ENCODE assay signal across 26 mouse cellular contexts in the genomic region with DNA sequence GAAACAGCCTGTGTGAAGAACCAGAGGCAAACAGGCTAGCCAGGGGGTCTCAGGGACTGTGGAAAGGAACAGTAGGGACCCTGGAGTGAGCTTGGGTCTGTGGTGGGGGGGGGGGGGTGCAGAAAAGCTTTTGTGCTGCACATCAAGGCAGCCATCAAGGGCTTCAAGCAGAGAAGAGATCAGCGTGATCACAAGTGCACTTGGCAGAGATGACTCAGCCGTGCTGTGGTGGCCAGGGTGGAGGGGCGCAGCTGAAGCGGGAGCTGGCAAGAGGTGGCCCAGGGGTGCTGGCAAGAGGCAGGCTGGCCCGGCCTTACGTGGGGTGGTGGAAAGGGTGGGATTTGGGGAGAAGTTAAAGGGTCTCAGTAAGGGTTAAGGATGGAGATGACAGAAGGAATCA. TPM values are rescaled to one million over a fixed set of nuclear protein-coding genes. Genes with fewer than 3 reads are reported as not detected.
A peak's percentile ranks its signal among the peaks of the same experiment; 100 is the strongest.
DNase-seq lines count a peak whose midpoint lies in the region; ATAC-seq lines count a peak whose summit lies in the region.
"Had no signal": no experiment of that assay in that cellular context is flagged by ENCODE, and none has a peak within 500 bp of the region (broad histone marks: within the 10 kb centered on the region; RNA-seq: fewer than 3 reads in every experiment).

No protein-coding gene starts in this region.

- no peaks in the 10 kb centered on the region for H3K27me3 ChIP-seq in hindbrain, embryonic 14.5 days (ENCODE audit: control insufficient read depth, insufficient read depth, low read length)
- H3K27me3 ChIP-seq in hindbrain, embryonic 13.5 days, result peaks cover 6% of the 10 kb centered on the region; the same call in 1 of the 2 replicates
- no peaks in the 10 kb centered on the region for H3K27me3 ChIP-seq in kidney, embryonic 16.5 days (ENCODE audit: insufficient read depth, low read length)
- H3K27me3 ChIP-seq in midbrain, embryonic 13.5 days, result no peaks in the 10 kb centered on the region
- H3K27me3 ChIP-seq in midbrain, embryonic 16.5 days (ENCODE audit: control insufficient read depth, insufficient read depth, low read depth, low read length), result no peaks in the 10 kb centered on the region
- H3K27me3 ChIP-seq: liver, embryonic 15.5 days; neural tube, embryonic 13.5 days had no signal

- WGBS in hindbrain, embryonic 14.5 days, result 49% methylated on average over 6 of the region's 6 CpGs
- 36% methylated on average over 6 of the region's 6 CpGs for WGBS in hindbrain, embryonic 13.5 days
- 44% methylated on average over 6 of the region's 6 CpGs for WGBS in kidney, embryonic 16.5 days
- 58% methylated on average over 6 of the region's 6 CpGs for WGBS in midbrain, embryonic 13.5 days
- WGBS in midbrain, embryonic 16.5 days, result 40% methylated on average over 6 of the region's 6 CpGs

- no peak for DNase-seq in hindbrain, embryonic 14.5 days (ENCODE audit: low spot score)
- no peak for DNase-seq in kidney, adult 8-10 months
- DNase-seq in layer of hippocampus, adult 9-11 months, result no peak
- no peak for DNase-seq in gastrocnemius, adult 8-10 months (ENCODE audit: low spot score in 2 of 2)
- DNase-seq: adrenal gland, postnatal 25 days; B cell, adult 2 months; cerebellum, adult 18-20 months; gastrocnemius, postnatal 36 days; heart, adult 18-20 months; heart, postnatal 36 days; kidney, adult 11 months; lung, embryonic 14.5 days; lung, postnatal 14 days had no signal

- H3K27ac ChIP-seq in hindbrain, embryonic 14.5 days, result no peak overlapping the region
- H3K27ac ChIP-seq in hindbrain, embryonic 13.5 days, result no peak overlapping the region
- H3K27ac ChIP-seq in kidney, embryonic 16.5 days (ENCODE audit: low read length), result no peak overlapping the region
- H3K27ac ChIP-seq in midbrain, embryonic 13.5 days, result no peak overlapping the region
- no peak overlapping the region for H3K27ac ChIP-seq in midbrain, embryonic 16.5 days (ENCODE audit: low read length)
- H3K27ac ChIP-seq: kidney, postnatal 0 days; liver, embryonic 15.5 days; neural tube, embryonic 13.5 days; stomach, embryonic 15.5 days had no signal

- 0 out of 2 replicates have a peak, but pooled peaks have one; percentile 4 for ATAC-seq in hindbrain, embryonic 14.5 days (ENCODE audit: low FRiP score)
- ATAC-seq in hindbrain, embryonic 13.5 days (ENCODE audit: low FRiP score), result no peak
- peak; percentile 14; the same call in 1 of the 2 replicates for ATAC-seq in kidney, embryonic 16.5 days (ENCODE audit: low FRiP score, low TSS enrichment)
- ATAC-seq in midbrain, embryonic 13.5 days, result peak; percentile 43; the same call in 1 of the 2 replicates
- 0 out of 2 replicates have a peak, but pooled peaks have one; percentile 21 for ATAC-seq in midbrain, embryonic 16.5 days
- ATAC-seq: inflammation-experienced regulatory T-cells, adult 6 months had no signal

- no peaks in the 10 kb centered on the region for H3K36me3 ChIP-seq in hindbrain, embryonic 14.5 days (replicated peaks; ENCODE audit: control insufficient read depth, insufficient read depth)
- H3K36me3 ChIP-seq in hindbrain, embryonic 13.5 days, result no peaks in the 10 kb centered on the region
- no peaks in the 10 kb centered on the region for H3K36me3 ChIP-seq in kidney, embryonic 16.5 days (ENCODE audit: insufficient read depth, low read length)
- H3K36me3 ChIP-seq in midbrain, embryonic 13.5 days, result no peaks in the 10 kb centered on the region
- H3K36me3 ChIP-seq in midbrain, embryonic 16.5 days (ENCODE audit: control insufficient read depth, insufficient read depth, low read length), result no peaks in the 10 kb centered on the region
- H3K36me3 ChIP-seq: liver, embryonic 15.5 days; neural tube, embryonic 13.5 days; stomach, embryonic 15.5 days had no signal

- H3K9ac ChIP-seq in hindbrain, embryonic 14.5 days, result no peak overlapping the region
- H3K9ac ChIP-seq in hindbrain, embryonic 13.5 days, result no peak overlapping the region
- H3K9ac ChIP-seq in kidney, embryonic 16.5 days (replicated peaks; ENCODE audit: low read length), result no peak overlapping the region
- H3K9ac ChIP-seq in midbrain, embryonic 13.5 days (replicated peaks), result no peak overlapping the region
- no peak overlapping the region for H3K9ac ChIP-seq in midbrain, embryonic 16.5 days (ENCODE audit: low read depth, low read length)
- H3K9ac ChIP-seq: liver, embryonic 15.5 days; lung, embryonic 14.5 days; neural tube, embryonic 13.5 days; stomach, embryonic 15.5 days had no signal

- no peaks in the 10 kb centered on the region for H3K9me3 ChIP-seq in hindbrain, embryonic 14.5 days (ENCODE audit: control insufficient read depth, low read length)
- H3K9me3 ChIP-seq in hindbrain, embryonic 13.5 days, result no peaks in the 10 kb centered on the region
- H3K9me3 ChIP-seq in kidney, embryonic 16.5 days (ENCODE audit: low read length), result no peaks in the 10 kb centered on the region
- H3K9me3 ChIP-seq in midbrain, embryonic 13.5 days, result no peaks in the 10 kb centered on the region
- no peaks in the 10 kb centered on the region for H3K9me3 ChIP-seq in midbrain, embryonic 16.5 days (replicated peaks; ENCODE audit: control insufficient read depth, low read length, poor library complexity, severe bottlenecking)
- H3K9me3 ChIP-seq: liver, embryonic 15.5 days; neural tube, embryonic 13.5 days; stomach, embryonic 15.5 days had no signal

- H3K4me1 ChIP-seq in hindbrain, embryonic 14.5 days (replicated peaks; ENCODE audit: control insufficient read depth, insufficient read depth, low read length), result no peaks in the 10 kb centered on the region
- H3K4me1 ChIP-seq in hindbrain, embryonic 13.5 days (replicated peaks), result peaks cover 15% of the 10 kb centered on the region
- 0 out of 2 replicates have a peak, but pooled peaks cover 5% of the 10 kb centered on the region for H3K4me1 ChIP-seq in kidney, embryonic 16.5 days (ENCODE audit: insufficient read depth, low read length)
- peaks cover 11% of the 10 kb centered on the region for H3K4me1 ChIP-seq in midbrain, embryonic 13.5 days (replicated peaks)
- no peaks in the 10 kb centered on the region for H3K4me1 ChIP-seq in midbrain, embryonic 16.5 days (ENCODE audit: control insufficient read depth, insufficient read depth, low read length)
- H3K4me1 ChIP-seq: liver, embryonic 15.5 days; stomach, embryonic 15.5 days had no signal

- H3K4me2 ChIP-seq in hindbrain, embryonic 14.5 days (replicated peaks), result no peak overlapping the region
- no peak overlapping the region for H3K4me2 ChIP-seq in hindbrain, embryonic 13.5 days
- H3K4me2 ChIP-seq in kidney, embryonic 16.5 days (replicated peaks; ENCODE audit: low read depth, low read length), result no peak overlapping the region
- no peak overlapping the region for H3K4me2 ChIP-seq in midbrain, embryonic 13.5 days (replicated peaks)
- H3K4me2 ChIP-seq in midbrain, embryonic 16.5 days (ENCODE audit: low read length), result no peak overlapping the region
- H3K4me2 ChIP-seq: heart, embryonic 11.5 days; liver, embryonic 15.5 days; lung, embryonic 14.5 days; neural tube, embryonic 13.5 days; stomach, embryonic 15.5 days had no signal

- H3K4me3 ChIP-seq in hindbrain, embryonic 14.5 days (replicated peaks; ENCODE audit: low read length), result no peak overlapping the region
- no peak overlapping the region for H3K4me3 ChIP-seq in hindbrain, embryonic 13.5 days
- H3K4me3 ChIP-seq in kidney, embryonic 16.5 days (ENCODE audit: low read length), result no peak overlapping the region
- no peak overlapping the region for H3K4me3 ChIP-seq in midbrain, embryonic 13.5 days (replicated peaks)
- H3K4me3 ChIP-seq in midbrain, embryonic 16.5 days (ENCODE audit: low read depth, low read length), result no peak overlapping the region
- H3K4me3 ChIP-seq: liver, embryonic 15.5 days; myocyte; neural tube, embryonic 13.5 days; stomach, embryonic 15.5 days had no signal

RNA-seq across cellular contexts. Expression of a gene that starts 48.6 kb away (rescaled TPM):
- 17.3 and 19.7 TPM in 2 replicates for polyA plus RNA-seq in hindbrain, embryonic 14.5 days (2014; fragmentation: Nextera tagmentation; extraction: Ambion mirVana)
- polyA plus RNA-seq in hindbrain, embryonic 13.5 days (2015; fragmentation: Nextera tagmentation; extraction: Ambion mirVana), result 11.8 and 12.0 TPM in 2 replicates
- polyA plus RNA-seq in kidney, embryonic 16.5 days (2015; fragmentation: Nextera tagmentation; extraction: Ambion mirVana), result 0.04 and 0.09 TPM in 2 replicates
- polyA plus RNA-seq in midbrain, embryonic 13.5 days (2015; fragmentation: Nextera tagmentation; extraction: Ambion mirVana), result 6.7 and 7.0 TPM in 2 replicates
- 10.2 and 11.0 TPM in 2 replicates for polyA plus RNA-seq in midbrain, embryonic 16.5 days (2015; fragmentation: Nextera tagmentation; extraction: Ambion mirVana)
- under 1 TPM; 0.24 to 0.65 (median 0.33) TPM for total RNA-seq in gastrocnemius, adult 8-10 months (2022)
- total RNA-seq: liver, adult 2 months had no signal
- polyA plus RNA-seq: heart, embryonic 16.5 days; inflammation-experienced regulatory T-cells, adult 6 months; liver, adult 2 months; liver, embryonic 15.5 days; lung, embryonic 14.5 days had no signal
